Mouse (Mus musculus): ENCODE data around the gene Depdc1b. TPM values are rescaled to one million over a fixed set of nuclear protein-coding genes. Genes with fewer than 3 reads are reported as not detected.

The Depdc1b gene
- total and polyA plus RNA-seq, 2 experiments from 2014 or later = 1.1 TPM; not detected in 1

GRCm38 (mm10) chr13:108439012-108439411, 122.9 kb downstream of the Depdc1b start:
- WGBS = 83% methylated on average over 1 of the region's 1 CpGs
- Histone ChIP-seq H3K36me3 (replicated peaks; ENCODE audit: control insufficient read depth, insufficient read depth, low read length) (no peaks in the 10 kb centered on the region), H3K9me3 (replicated peaks; ENCODE audit: control insufficient read depth, low read length) (no peaks in the 10 kb centered on the region), H3K27ac (ENCODE audit: low read depth) (no peak overlapping the region), H3K27me3 (ENCODE audit: control insufficient read depth, insufficient read depth, low read length) (no peaks in the 10 kb centered on the region), H3K4me3 (ENCODE audit: low read depth, low read length) (no peak overlapping the region), H3K9ac (replicated peaks; ENCODE audit: low read depth, low read length) (no peak overlapping the region), H3K4me1 (ENCODE audit: control insufficient read depth, insufficient read depth) (peaks cover 12% of the 10 kb centered on the region; the same call in 1 of the 2 replicates), H3K4me2 (ENCODE audit: low read depth, low read length) (no peak overlapping the region)
- ATAC-seq (ENCODE audit: insufficient read depth, low read depth) (no peak), DNase-seq (ENCODE audit: low spot score) (no peak)
- TF ChIP-seq EP300 (IDR thresholded peaks at IDR 0.05; ENCODE audit: low read depth) (no peak), CTCF (IDR thresholded peaks at IDR 0.05; ENCODE audit: low read depth) (no peak)

- H3K27me3 ChIP-seq (ENCODE audit: control insufficient read depth, insufficient read depth, low read length) = no peaks in the 10 kb centered on the region
- peaks cover 5% of the 10 kb centered on the region; the same call in 1 of the 2 replicates for H3K4me1 ChIP-seq (ENCODE audit: control insufficient read depth, insufficient read depth)
- TF ChIP-seq EP300 (IDR thresholded peaks at IDR 0.05; ENCODE audit: low read depth) = no peak
- no peak for TF ChIP-seq CTCF (IDR thresholded peaks at IDR 0.05; ENCODE audit: low read depth)
- no peak for DNase-seq (ENCODE audit: low spot score)
- H3K36me3 ChIP-seq (replicated peaks; ENCODE audit: control insufficient read depth, insufficient read depth, low read length) = no peaks in the 10 kb centered on the region
- H3K27ac ChIP-seq (ENCODE audit: low read depth) = no peak overlapping the region
- WGBS = 78% methylated on average over 11 of the region's 11 CpGs
- no peak overlapping the region for H3K4me2 ChIP-seq (ENCODE audit: low read depth, low read length)
- H3K9ac ChIP-seq (replicated peaks; ENCODE audit: low read depth, low read length) = no peak overlapping the region
- ATAC-seq (ENCODE audit: insufficient read depth, low read depth) = no peak
- H3K4me3 ChIP-seq (ENCODE audit: low read depth, low read length) = no peak overlapping the region
- H3K9me3 ChIP-seq (replicated peaks; ENCODE audit: control insufficient read depth, low read length) = no peaks in the 10 kb centered on the region
Measured at GRCm38 (mm10) chr13:108448348-108448931, 132.3 kb downstream of the Depdc1b start.

- ATAC-seq (ENCODE audit: insufficient read depth, low read depth) = peak; percentile 55
- peak within 1 kb of the TSS; percentile 33; the same call in 1 of the 2 replicates for H3K9ac ChIP-seq (replicated peaks; ENCODE audit: low read depth, low read length)
- no peaks in the 10 kb centered on the region for H3K36me3 ChIP-seq (replicated peaks; ENCODE audit: control insufficient read depth, insufficient read depth, low read length)
- no peaks in the 10 kb centered on the region for H3K9me3 ChIP-seq (replicated peaks; ENCODE audit: control insufficient read depth, low read length)
- DNase-seq (ENCODE audit: low spot score) = peak; percentile 54
- TF ChIP-seq CTCF (IDR thresholded peaks at IDR 0.05; ENCODE audit: low read depth) (no peak), EP300 (IDR thresholded peaks at IDR 0.05; ENCODE audit: low read depth) (no peak)
- peak within 1 kb of the TSS; percentile 90 for H3K27ac ChIP-seq (ENCODE audit: low read depth)
- H3K4me3 ChIP-seq (ENCODE audit: low read depth, low read length) = peak within 1 kb of the TSS; percentile 23
- H3K4me2 ChIP-seq (ENCODE audit: low read depth, low read length) = peak within 1 kb of the TSS; percentile 55
- no peaks in the 10 kb centered on the region for H3K27me3 ChIP-seq (ENCODE audit: control insufficient read depth, insufficient read depth, low read length)
- peaks cover 9% of the 10 kb centered on the region; the same call in 1 of the 2 replicates for H3K4me1 ChIP-seq (ENCODE audit: control insufficient read depth, insufficient read depth)
- WGBS = 9% methylated on average over 10 of the region's 10 CpGs
Measured at GRCm38 (mm10) chr13:108449116-108450097, 133.3 kb downstream of the Depdc1b start, which contains the start of gene Pde4d. Gene Pde4d (plus strand): TSS chr13:108449948.

- TF ChIP-seq EP300 (IDR thresholded peaks at IDR 0.05; ENCODE audit: low read depth) = no peak
- no peak for TF ChIP-seq CTCF (IDR thresholded peaks at IDR 0.05; ENCODE audit: low read depth)
- H3K9me3 ChIP-seq (replicated peaks; ENCODE audit: control insufficient read depth, low read length) = no peaks in the 10 kb centered on the region
- H3K4me2 ChIP-seq (ENCODE audit: low read depth, low read length) = peak overlapping the region; percentile 55
- DNase-seq (ENCODE audit: low spot score) (no peak), ATAC-seq (ENCODE audit: insufficient read depth, low read depth) (no peak)
- peaks cover 12% of the 10 kb centered on the region; the same call in 1 of the 2 replicates for H3K4me1 ChIP-seq (ENCODE audit: control insufficient read depth, insufficient read depth)
- 0 out of 2 replicates have a peak overlapping the region, but pooled peaks have one; percentile 90 for H3K27ac ChIP-seq (ENCODE audit: low read depth)
- H3K4me3 ChIP-seq (ENCODE audit: low read depth, low read length) = peak overlapping the region; percentile 23; the same call in 1 of the 2 replicates
- no peaks in the 10 kb centered on the region for H3K36me3 ChIP-seq (replicated peaks; ENCODE audit: control insufficient read depth, insufficient read depth, low read length)
- no peak overlapping the region for H3K9ac ChIP-seq (replicated peaks; ENCODE audit: low read depth, low read length)
- H3K27me3 ChIP-seq (ENCODE audit: control insufficient read depth, insufficient read depth, low read length) = no peaks in the 10 kb centered on the region
- WGBS = 80% methylated on average over 2 of the region's 2 CpGs
Measured at GRCm38 (mm10) chr13:108451122-108451521, 135.0 kb downstream of the Depdc1b start.

DNA sequence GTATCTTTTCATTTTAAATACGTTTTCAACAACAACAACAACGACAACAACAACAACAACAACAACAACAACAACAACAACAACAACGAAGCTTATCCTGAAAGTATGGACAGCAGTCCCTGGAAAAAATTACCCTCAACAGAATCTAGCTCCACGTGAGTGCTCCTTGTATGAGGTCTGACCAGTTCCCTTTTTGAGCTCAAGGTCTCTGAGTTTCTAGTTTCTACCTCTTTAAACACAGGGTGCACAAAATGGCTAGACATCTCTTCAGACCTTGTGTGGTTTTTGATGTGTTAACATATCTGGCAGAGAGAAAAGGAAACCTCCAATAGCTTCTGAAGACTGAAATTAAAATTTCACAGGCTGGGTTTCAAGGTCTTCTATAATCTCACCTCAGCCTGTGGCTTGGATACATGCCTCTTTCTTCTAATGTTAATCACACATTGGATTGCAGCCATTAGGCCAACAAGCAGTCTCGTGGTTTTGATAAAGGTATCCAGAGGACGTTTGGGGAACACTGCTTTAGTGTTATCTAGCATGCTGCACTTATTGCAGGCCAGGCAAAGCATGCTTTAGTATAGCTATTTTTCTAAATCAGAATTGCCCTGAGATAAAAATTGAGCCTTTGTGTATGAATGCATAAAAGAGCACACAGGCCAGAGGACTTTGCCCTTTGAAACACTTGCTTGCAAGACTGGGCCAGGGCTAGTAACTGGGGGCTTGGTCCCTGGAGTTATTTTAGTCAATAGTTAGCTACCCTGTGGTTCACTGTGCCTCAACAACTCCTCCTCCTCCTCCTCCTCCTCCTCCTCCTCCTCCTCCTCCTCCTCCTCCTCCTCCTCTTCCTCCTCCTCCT, 137.2 kb downstream of the Depdc1b start:
- 42% methylated on average over 6 of the region's 6 CpGs for WGBS
- TF ChIP-seq CTCF (IDR thresholded peaks at IDR 0.05; ENCODE audit: low read depth) (no peak), EP300 (IDR thresholded peaks at IDR 0.05; ENCODE audit: low read depth) (peak; percentile 94)
- H3K27me3 ChIP-seq (ENCODE audit: control insufficient read depth, insufficient read depth, low read length) = no peaks in the 10 kb centered on the region
- H3K4me3 ChIP-seq (ENCODE audit: low read depth, low read length) = no peak overlapping the region
- H3K9me3 ChIP-seq (replicated peaks; ENCODE audit: control insufficient read depth, low read length) = no peaks in the 10 kb centered on the region
- no peak overlapping the region for H3K4me2 ChIP-seq (ENCODE audit: low read depth, low read length)
- no peaks in the 10 kb centered on the region for H3K36me3 ChIP-seq (replicated peaks; ENCODE audit: control insufficient read depth, insufficient read depth, low read length)
- peak; percentile 86 for DNase-seq (ENCODE audit: low spot score)
- peaks cover 12% of the 10 kb centered on the region; the same call in 1 of the 2 replicates for H3K4me1 ChIP-seq (ENCODE audit: control insufficient read depth, insufficient read depth)
- no peak overlapping the region for H3K9ac ChIP-seq (replicated peaks; ENCODE audit: low read depth, low read length)
- ATAC-seq (ENCODE audit: insufficient read depth, low read depth) = peak; percentile 84
- peak overlapping the region; percentile 77 for H3K27ac ChIP-seq (ENCODE audit: low read depth)

Other genes with a start within 250 kb of the Depdc1b start
- 3.4 TPM in 1 of 2 replicates, not detected in the other for gene Ndufaf2, start 157.7 kb upstream of the Depdc1b start, total RNA-seq (2014; rRNA removed; ENCODE audit: low replicate concordance)
- gene Ndufaf2, start 157.7 kb upstream of the Depdc1b start, polyA plus RNA-seq (2015; fragmentation: Nextera tagmentation; extraction: Ambion mirVana) = 61.7 and 62.5 TPM in 2 replicates
- gene Ercc8, start 157.6 kb upstream of the Depdc1b start, total RNA-seq (2014; rRNA removed; ENCODE audit: low replicate concordance) = 5.1 and 7.7 TPM in 2 replicates
- gene Ercc8, start 157.6 kb upstream of the Depdc1b start, polyA plus RNA-seq (2015; fragmentation: Nextera tagmentation; extraction: Ambion mirVana) = 8.0 and 8.7 TPM in 2 replicates
- 0.95 and 2.7 TPM in 2 replicates for gene Elovl7, start 101.9 kb upstream of the Depdc1b start, total RNA-seq (2014; rRNA removed; ENCODE audit: low replicate concordance)
- gene Elovl7, start 101.9 kb upstream of the Depdc1b start, polyA plus RNA-seq (2015; fragmentation: Nextera tagmentation; extraction: Ambion mirVana) = 1.8 and 2.1 TPM in 2 replicates
- gene Pde4d, start 133.6 kb downstream of the Depdc1b start, total RNA-seq (2014; rRNA removed; ENCODE audit: low replicate concordance) = 42.7 and 58.0 TPM in 2 replicates
- 19.7 and 21.9 TPM in 2 replicates for gene Pde4d, start 133.6 kb downstream of the Depdc1b start, polyA plus RNA-seq (2015; fragmentation: Nextera tagmentation; extraction: Ambion mirVana)

All from heart, postnatal 0 days (tissue).